Mouse (Mus musculus) regulatory T cell (primary cell): Measurements from ENCODE around the gene Epo.

ENCODE experiments used
- in situ Hi-C: fragments of 300-600 bp; cut with MboI, MseI; formaldehyde crosslinking; loops from one replicate; pipeline ENCODE4 v1.15.1; 2025; ENCODE audit warnings: high pct_unique_total_duplicates

Gene Epo

DNA sequence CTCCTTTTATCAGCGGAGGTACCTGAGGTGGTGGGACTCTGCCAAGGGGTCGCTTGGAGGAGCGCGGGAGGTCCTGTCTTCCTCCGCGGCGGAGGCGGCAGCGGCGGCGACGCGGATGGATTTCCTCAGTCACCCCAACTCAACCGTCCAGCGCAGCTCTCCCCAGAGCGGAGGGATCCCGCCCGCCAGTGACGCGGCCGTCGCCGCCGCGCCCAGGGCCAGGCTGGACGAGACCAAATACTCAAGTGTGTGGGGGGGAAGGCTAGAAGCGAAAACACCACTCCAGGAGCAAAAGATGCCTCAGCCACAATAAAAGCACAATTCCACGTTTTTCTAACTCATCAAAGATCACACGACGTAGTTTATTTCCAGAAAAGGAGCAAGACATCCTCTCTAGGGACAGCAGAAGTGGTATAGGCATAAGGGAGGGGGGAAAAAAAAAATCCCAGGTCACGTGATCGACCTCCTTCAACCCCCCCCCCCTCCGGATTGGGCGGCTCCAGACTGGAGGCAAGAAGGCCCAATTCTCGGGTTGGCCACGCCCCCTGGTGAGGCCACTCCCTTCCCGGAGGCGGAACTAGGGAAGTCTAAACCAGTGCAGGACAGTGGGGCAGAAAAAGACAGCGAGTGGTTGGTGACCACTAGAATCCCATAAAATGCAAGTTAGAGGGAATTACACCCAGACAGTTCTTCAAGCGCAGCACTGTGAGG lies at the start of gene Epo, which contains the start of gene Gnb2:
Gene Epo (minus strand): TSS at position 126 of the 711 bp plus-strand sequence.
Gene Gnb2 (minus strand): TSS at position 394 of the 711 bp plus-strand sequence.
- in situ Hi-C loops = no loop called here

DNA sequence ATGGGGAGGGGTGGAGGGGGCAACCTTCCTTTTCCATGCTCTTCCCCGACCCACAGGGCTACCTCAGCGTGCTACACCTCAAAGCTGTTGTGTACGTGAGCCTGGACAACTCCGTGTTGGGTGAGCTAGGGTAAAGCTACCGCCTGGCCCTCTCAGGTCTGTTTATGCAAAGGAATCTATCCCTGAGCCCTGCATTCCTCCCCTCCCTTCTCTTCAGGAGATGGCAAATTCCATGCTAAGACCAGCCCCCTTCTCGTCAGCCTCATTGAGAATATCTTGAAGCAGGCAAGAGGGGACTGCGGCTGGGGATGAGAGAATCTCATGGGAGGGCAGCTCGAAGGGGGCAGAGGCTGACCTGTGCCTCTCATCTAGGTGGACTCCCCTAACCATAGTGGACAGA lies 49.7 kb upstream of the Epo start:
- in situ Hi-C loops = no loop called here

DNA sequence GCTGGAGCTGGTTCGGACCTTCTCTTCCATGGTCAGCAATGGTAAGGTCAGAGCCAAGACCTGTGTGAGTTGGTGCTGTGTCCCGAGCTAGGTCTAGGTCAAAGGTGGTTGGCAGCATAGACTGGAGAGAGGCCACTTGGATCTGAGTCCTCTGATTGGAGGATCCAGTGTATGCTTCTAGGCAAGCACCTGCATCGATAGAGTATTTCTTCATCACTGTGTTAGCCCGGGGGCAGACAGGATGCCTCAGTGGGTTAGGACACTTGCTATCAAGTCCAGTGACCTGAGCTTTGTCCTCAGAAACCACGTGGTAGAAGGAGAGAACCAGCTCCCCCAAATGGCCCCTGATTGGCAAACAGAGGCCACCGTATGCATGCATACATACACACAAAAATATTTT lies 47.2 kb upstream of the Epo start:
- in situ Hi-C loops = no loop called here

DNA sequence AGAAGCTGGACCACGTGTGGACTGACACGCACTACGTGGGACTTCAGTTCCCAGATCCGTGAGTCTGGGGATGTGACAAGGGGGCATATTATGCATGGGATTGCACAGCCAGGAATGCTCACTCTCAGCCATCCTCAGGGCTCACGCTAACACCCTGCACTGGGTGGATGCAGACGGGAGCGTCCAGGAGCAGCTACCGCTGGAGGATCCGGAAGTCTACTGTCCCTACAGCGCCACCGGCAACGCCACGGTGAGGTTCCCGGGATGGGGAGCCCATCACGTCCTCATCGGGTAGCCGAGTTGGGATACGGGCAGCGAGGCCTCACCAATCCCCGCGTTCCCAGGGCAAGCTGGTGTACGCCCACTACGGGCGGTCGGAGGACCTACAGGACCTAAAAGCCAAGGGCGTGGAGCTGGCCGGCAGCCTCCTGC lies 41.4 kb upstream of the Epo start:
- in situ Hi-C loops = no loop called here

DNA sequence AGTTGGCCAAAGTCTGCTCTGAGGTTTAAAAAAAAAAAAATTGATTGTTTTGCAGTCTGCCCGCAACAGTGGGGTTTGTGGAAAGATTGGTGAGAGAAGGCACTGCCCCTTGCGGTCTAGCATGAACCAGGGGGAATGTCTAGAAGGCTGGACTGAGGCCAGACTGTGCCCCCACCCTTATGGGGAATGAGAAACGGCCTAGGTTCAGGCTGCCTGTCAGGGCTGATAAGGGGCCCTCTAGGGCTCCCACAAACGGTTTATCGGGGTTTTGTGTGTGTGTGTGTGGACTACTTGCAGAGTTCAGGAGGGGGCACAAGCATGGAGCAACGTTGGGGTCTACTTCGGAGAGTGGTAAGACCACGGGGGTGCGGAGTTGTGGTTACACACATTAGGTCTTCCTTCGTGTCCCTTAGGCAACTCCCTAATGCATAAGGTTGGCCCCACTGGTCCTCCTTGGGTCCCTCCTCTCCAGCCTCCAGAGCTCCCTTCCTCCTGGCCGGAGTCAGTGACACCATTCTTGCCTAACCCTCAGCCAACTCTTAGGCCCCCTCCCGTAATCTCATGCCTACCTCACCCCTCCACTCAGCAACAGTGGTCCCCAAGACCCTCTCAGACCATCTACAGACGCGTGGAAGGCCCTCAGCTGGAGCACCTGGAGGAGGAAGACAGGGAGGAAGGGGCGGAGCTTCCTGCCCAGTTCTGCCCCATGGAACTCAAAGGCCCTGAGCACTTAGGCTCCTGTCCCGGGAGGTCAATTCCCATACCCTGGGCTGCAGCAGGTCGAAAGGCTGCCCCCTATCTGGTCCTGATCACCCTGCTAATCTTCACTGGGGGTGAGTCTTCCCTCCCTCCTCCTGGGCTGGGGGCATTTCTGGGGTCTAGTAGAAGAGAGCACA lies 37.9 kb upstream of the Epo start:
- in situ Hi-C loops = no loop called here

DNA sequence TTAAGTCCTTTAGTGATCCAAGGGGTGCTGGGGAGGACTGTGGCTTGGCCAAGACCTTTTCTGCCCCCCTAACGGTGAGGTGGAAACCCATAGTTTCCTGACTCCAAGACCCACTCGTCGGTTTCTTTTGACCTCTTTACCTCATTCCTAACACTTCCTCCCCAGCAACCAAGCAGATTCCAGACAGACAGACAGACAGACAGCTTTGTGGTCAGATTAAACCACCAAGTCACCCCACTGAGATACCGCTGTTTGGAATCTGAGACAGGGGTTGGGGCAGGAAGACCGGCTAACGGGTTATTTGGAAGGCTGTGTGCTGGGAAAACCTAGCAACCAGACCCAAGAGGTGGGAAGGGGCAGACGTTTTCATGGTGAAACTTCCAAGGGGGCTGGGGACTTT lies 37.1 kb upstream of the Epo start:
- in situ Hi-C loops = no loop called here

DNA sequence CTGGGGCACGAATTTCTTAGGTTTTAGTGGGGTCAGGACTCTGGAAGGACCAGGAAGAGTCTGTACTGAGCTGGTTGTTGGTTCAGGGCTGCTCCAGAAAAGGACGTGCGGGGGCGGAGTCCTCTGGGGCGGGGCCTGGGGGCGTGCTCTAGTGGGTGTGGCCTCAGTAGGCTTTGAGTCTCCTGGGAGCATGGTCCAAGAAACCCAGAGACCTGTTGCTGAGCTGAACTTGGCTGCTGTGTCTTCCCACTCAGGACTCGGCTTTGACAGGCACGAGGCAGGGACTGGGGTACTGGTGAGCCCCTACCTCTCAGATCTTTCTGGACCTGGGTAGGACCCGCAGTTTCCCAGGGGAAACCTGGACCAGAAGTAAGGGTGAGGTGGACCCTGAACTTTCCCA lies 36.6 kb upstream of the Epo start, which contains the start of gene Tfr2:
Gene Tfr2 (plus strand): TSS at position 176 of the 400 bp plus-strand sequence.
- in situ Hi-C loops = no loop called here

DNA sequence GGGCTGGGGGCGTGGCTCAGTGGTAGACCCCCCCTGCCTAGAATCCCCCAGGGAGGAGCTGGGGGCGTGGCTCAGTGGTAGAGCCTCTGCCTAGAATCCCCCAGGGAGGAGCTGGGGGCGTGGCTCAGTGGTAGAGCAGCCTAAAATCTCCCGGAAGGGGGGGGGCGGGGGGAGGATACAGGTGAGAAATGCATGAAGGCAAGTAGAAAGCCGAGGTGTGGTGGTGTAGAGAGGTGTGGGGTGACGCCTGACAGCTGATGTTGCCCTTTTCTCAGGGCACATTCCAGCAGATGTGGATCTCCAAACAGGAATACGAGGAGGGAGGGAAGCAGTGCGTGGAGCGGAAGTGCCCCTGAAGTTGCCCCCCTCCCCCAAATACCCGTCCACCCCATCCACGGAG lies 36.0 kb upstream of the Epo start:
- in situ Hi-C loops = no loop called here

DNA sequence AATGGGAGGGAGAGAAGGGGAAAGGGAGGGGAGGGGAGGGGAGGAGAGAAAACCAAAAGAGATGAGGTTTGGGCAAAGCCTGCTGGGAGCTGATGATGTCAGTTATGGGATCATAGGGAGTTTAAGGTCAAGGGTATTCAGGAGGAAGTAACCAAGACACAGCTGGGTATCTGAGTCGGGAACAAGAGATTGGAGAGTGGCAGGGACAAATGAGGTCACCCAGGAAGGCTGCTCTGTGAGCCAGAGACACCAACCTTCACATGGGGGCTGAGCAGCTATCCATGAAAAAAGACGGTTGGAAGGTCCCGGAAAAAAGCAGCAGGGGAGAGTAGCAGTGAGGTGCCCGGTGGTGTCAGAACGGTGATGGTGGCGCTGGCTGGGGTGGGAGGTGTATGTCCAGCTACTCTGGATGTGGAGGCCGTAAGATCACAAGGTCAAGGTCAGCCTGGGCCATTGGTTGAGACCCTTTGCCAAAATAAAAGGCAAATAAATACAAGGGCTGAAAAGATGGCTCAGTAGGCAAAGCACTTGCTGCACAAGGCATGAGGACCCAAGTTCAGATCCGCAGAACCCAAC lies 35.3 kb upstream of the Epo start:
- in situ Hi-C loops = no loop called here

DNA sequence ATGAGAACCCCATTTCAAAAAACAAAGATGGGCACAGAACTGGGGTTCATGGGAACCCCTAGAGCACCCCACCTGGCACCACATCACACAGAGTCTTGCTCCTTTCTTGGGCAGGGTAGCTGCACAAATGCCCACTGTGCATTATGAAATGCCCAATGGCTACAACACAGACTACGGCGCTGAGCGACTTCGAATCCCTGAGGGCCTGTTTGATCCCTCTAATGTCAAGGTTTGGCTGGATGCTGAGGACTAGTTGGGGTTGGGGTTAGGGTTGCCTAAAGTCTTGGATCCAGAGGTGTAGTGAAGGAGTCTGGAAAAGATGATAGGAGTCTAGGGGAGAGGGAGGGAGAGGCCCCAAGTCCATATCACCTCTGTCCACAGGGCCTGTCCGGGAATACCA lies 33.4 kb upstream of the Epo start:
- in situ Hi-C loops = no loop called here

DNA sequence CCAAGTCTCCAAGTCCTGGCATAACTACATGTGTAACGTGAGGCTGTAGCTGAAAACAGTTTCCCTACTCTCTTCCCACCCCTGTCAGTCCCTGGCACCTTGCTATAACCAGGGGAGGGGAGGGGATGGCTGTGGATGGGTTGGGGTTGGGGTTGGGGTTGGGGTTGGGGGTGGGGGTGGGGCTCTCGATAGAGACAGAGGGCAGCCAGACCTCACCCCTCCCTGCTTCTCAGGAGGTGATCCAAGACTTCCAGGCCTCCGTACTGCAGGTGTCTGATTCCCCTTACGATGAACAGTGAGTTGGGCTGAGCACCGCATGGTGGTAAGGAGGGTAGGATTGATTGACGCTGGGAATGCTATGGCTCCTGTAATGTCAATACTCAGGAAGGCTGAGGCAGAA lies 32.7 kb upstream of the Epo start:
- in situ Hi-C loops = no loop called here

DNA sequence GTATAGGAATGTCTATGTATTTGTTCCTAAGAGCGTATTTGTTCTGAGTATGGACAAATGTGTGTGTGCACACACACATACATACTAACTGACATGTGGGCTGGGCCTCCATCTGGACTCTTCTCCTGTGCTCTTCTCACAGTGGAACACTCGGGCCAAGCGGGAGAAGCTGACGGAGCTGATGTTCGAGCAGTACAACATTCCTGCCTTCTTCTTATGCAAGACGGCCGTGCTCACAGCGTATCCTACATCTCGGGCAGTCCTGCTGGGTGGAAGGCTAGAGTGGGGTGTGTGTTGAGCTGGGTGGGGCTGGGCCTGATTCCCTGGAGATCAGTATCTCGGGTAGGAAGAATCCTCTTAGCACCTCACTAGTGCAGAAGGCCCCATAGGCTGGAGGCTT lies 29.9 kb upstream of the Epo start:
- in situ Hi-C loops = no loop called here

DNA sequence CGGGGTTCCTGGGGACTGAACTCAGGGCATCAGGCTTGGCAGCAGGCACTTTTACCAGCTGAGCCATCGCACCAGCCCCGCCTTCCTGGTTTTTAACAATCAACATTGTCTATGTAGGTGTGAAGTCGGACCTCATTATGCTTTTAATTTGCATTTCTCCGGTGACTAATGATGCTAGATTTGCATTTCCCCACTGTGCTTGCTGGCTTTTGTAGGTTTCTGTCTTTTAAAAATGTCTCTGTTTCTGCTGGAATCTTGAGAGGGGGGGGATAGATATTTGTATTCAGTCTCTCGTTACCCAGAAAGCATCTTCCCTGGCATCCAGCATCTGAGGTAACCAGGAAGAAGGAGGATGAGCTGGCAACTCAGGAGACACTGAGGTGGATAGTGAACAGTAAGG lies 28.5 kb upstream of the Epo start:
- in situ Hi-C loops = no loop called here

DNA sequence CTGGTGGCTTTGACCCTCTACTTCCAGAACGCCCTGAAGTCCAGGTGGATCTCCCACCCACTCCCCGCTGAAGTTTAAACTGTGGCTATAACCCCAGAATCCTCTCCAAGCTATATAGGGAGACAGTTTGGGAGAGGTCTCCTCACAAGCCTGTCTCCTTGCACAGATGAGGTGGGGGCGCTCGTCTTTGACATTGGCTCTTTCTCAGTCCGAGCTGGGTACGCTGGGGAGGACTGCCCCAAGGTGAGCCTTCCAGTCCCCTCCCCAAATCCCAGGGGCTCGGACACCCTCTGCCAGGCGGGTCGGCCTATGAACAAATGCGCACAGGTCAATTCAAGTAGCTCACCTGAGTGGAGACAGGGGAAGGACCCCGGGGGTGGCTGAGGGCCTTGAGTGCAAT lies 20.9 kb upstream of the Epo start:
- in situ Hi-C loops = loop anchor here (10.0 kb wide), 1 partner anchor 1511 kb away; no protein-coding TSS in a partner anchor

DNA sequence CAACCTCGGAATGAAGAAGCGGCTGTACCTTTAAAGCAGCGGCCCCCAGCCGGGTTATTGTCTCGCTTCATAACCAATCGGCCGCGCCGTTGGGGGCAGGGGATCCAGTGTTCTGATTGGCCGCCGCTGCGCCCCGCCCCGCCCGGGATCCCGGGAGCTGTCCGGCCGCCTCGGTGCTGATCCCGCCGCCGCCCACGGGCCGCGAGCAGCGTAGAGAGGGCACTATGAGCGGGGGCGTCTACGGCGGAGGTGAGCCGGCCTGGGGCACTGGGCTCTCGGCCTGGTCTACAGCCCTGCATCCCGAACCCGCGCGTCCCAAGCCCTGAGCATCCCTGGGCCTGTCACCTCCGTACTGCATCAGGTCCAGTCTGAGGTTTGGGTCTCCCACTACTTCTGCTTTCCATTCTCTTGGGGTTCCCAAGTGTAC lies 20.4 kb upstream of the Epo start, which contains the start of gene Actl6b:
Gene Actl6b (plus strand): TSS at position 107 of the 427 bp plus-strand sequence.
- in situ Hi-C loops = loop anchor here (10.0 kb wide), 1 partner anchor 1511 kb away; no protein-coding TSS in a partner anchor

DNA sequence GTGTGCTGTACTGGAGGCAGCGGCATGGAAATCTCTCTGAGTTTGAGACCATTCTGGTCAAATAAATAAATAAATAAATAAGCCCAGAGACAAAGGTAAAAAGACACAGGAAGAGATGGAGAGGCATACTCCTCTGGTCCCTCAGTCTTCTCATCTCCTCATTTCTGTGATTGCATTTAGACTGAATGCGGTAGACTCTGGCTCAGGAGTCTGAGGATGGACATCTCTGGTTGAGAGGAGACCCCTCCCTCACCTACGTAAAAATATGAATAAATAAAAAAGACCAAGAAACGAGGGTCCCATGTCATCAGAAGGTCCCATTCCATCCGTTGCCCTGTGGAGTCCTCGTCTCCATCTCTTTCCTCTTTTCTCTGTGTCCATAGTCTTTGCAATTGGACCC lies 20.0 kb upstream of the Epo start:
- in situ Hi-C loops = loop anchor here (10.0 kb wide), 1 partner anchor 1512 kb away; no protein-coding TSS in a partner anchor

DNA sequence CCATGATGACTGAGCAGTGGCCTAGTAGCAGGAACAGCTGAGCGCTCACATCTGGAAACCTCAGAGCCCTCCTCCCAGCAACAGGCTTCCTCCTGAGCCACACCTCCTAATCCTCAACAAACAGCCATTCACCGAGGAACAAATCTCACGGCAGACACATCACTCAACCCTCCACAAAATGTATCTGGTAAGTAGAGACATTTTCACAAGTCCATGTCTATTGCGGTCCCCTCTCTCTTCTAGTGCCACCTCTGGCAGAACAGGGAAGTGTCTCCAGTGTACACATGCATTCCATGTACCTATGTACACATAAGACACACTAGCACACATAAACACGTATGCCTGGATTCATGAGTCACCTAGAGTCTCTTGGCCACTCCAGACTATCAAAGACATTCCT lies 18.1 kb upstream of the Epo start:
- in situ Hi-C loops = loop anchor here (10.0 kb wide), 1 partner anchor 1514 kb away; no protein-coding TSS in a partner anchor

DNA sequence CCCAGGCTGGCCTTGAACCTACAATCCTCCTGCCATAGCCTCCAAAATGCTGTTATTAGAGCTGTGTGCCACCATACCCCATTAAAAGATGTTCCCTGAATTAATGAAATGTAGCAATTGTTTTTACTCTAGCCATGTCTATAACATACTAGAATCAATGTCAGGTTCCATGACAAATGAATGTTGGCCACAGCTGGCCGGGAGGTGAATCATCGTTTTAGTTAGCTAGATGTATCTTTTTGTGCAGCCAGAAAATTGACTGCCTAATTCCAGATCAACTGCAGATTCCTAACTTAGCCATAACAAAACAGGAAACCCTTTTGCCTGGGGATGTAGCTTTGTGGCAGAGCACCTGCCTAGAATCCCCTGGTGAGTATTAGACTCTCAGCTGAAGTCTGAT lies 16.8 kb upstream of the Epo start:
- in situ Hi-C loops = loop anchor here (10.0 kb wide), 1 partner anchor 1515 kb away; no protein-coding TSS in a partner anchor

DNA sequence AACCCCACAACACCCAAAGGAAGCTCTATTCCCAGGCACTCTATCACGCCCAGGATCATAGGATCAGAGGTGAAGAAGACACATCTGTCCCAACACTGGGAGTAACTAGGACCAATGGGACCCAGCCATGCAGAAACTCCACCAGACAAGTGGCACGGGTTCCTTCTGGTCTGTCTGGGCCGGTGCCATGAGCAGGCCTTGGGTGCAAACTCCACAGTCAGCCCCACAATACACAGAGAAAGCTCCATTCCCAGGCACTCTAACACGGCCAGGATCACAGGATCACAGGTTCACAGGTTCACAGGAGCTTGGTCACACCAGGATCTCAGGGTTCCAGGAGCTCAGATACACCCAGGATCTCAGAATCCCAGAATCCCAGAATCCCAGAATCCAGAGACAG lies 12.6 kb upstream of the Epo start:
- in situ Hi-C loops = no loop called here

DNA sequence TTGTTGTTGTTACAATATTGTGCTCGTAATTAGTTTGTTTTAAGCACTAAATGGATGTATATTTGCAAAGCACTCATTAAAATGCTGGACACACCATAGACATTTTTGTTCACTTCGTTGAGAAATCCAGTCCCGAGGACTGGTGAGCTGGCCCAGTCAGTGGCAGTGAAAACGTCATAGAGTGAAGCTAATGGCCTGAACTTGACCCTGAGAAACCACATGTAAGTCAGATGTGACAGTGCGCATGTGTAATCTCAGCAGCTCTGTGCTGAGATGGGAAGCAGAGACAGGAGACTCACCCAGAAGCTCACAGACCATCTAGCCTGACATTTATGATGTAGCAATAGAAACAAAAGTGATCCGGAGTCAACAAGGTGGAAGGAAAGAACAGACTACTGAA lies 11.9 kb upstream of the Epo start:
- in situ Hi-C loops = no loop called here

DNA sequence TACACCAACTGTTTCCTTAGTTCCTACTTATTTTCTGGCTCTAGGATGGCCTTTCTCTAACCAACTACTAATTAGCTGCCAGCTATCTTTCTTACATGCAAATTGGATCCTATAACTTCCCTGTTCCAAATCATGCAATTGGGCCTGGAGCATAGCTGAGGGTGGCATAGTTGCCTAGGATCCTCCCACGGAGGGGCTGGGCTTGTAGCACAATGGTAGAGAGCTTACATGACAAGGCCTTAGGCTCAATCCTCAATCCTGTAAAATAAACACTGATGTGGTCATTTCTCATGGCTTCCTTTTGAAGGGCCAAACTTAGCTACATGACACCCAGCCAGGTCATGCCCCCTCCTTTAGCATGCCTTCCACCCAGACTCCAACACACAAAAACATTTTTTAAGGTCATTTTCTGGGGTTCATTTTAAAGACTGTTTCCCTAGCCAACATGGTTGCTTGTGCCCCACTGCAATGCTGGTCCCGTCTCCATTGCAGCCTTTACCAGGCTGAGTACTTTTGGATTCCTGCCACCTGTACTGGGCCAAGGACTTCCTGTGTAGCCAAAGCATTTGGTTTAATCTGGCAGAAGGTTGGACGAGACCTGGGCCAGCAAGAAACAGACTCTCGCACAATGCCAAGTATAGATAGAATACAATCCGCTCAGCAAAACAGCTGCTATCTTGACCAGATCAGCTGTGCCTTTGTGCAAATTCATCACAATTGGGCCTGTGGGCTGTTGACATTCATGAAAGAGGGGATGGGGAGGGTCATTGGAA lies 8.9 kb upstream of the Epo start:
- in situ Hi-C loops = no loop called here
